Mouse (Mus musculus): ENCODE results near the gene Cox6b1.

- TF ChIP-seq CTCF (IDR thresholded peaks at IDR 0.05; ENCODE audit: control insufficient read depth, insufficient read depth, insufficient read length) (peak; percentile 44), MAX (IDR thresholded peaks at IDR 0.05) (no peak), FOSL1 (IDR thresholded peaks at IDR 0.05; ENCODE audit: insufficient read depth, low read length, poor library complexity, severe bottlenecking) (no peak), USF1 (IDR thresholded peaks at IDR 0.05; ENCODE audit: low read depth) (no peak), MYOG (IDR thresholded peaks at IDR 0.05; ENCODE audit: control insufficient read depth, extremely low read depth, insufficient read length) (no peak), CEBPB (IDR thresholded peaks at IDR 0.05; ENCODE audit: low read depth) (no peak)
Measured at GRCm38 (mm10) chr7:30589435-30590301, 36.3 kb downstream of the Cox6b1 start.
